Mouse (Mus musculus): ENCODE data around the gene Trim47.

The Trim47 gene

DNA sequence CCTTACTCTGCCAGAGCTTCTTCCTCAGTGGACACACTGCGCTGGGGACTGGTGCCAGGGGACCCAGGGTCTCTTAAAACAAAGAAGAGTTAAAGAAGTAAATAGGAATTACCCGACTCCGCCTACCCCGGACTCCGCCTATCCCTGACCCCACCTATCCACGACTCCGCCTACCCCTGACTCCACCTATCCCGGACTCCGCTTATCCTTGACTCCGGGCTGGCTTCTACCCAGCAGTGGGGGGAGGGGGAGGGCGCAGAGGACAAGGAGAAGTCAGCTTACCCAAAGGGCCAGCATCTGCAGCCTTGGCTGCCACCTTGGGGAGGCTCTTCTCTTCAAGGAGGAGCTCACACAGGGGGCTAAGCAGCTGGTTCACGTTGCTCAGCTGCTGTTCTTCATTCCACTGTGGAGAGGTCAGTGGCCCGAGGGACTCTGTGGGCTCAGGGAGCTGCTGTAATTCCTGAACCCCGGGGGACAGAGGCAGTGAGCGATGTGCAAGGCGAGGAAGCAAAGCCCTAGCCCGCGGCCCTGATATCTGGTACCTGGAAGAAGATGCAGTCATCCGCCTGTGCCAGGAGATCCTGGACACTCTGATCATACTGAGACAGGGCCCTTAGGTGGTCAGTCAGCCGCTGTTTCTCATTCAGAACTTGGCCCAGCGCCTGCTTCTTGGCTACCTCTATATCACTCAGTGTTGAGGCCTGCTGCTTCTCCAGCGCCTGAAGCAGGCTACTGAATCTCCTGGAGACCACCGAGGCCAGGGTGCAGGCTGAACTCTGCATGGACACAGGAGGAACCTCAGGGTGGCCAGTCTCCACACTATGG is at the start of gene Trim47:
Gene Trim47, minus strand, starts transcription at position 55 of the 825 bp plus-strand sequence.
- peak; percentile 87 for DNase-seq

DNA sequence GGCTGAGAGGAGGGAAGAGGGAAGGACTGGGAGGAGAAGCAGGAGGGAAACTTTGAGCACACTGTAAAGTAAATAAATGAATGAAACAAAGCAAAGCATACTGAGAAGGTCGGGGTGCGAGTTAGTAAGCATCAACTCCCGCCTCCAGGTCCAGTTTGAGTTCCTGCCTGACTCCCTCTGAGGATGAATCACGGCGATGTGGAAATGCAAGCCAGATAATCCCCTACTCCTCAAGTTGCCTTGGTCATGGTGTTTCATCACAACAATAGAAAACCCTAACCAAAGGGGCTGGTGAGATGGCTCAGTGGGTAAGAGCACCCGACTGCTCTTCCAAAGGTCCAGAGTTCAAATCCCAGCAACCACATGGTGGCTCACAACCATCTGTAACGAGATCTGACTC is 49.0 kb upstream of the Trim47 start:
- no peak for DNase-seq

- peak; percentile 84 for DNase-seq
These were observed 47.9 kb upstream of the Trim47 start for GRCm38 (mm10) chr11:116174775-116175448.

GRCm38 (mm10) chr11:116171959-116172358 is 44.9 kb upstream of the Trim47 start:
- peak; percentile 36 for DNase-seq

GRCm38 (mm10) chr11:116170003-116170800 is 43.2 kb upstream of the Trim47 start:
- peak; percentile 61 for DNase-seq

DNA sequence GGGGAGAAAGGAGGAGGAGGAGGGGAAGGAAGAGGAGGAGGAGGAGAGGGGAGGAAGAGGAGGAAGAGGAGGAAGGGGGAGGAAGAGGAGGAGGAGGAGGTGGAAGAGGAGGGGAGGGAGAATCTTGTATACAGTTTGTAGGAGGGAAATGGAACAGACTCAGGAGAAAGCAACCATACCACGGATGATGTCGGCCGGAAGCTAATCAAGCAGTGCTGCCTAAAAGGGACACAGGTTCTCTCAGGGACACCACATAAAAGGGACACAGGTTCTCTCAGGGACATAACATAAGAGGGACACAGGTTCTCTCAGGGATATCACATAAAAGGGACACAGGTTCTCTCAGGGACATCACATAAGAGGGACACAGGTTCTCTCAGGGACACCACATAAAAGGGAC is 42.2 kb upstream of the Trim47 start:
- no peak for DNase-seq

DNA sequence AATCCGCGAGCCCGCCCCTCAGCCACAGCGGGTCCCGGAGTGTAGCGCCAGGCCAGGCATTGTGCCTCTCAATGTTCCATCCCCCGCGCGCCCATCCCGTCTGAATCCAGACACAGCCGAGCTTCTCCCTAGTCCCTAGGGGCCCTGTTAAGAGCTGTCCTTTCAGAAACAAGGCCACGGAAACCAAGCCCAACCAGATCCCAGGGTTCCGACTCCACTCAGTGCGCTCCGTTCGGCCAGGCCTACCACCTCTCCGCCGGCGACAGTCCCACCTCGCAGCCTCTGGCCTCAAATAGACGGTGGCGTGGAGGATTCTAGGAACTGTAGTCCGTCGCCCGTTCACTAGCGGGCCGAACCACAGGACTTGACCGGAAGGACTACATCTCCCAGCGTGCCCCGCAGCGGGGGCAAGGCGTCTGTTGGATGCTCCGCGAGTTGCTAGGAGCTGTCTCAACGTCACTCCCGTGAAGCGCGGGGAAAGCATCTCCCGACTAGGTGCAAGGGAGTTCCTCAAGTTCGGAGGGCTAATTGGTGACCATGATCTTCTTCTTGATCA is 41.0 kb upstream of the Trim47 start, which contains the start of gene Fbf1:
Gene Fbf1, minus strand, starts transcription at position 283 of the 556 bp plus-strand sequence.
- DNase-seq, result peak; percentile 94

DNA sequence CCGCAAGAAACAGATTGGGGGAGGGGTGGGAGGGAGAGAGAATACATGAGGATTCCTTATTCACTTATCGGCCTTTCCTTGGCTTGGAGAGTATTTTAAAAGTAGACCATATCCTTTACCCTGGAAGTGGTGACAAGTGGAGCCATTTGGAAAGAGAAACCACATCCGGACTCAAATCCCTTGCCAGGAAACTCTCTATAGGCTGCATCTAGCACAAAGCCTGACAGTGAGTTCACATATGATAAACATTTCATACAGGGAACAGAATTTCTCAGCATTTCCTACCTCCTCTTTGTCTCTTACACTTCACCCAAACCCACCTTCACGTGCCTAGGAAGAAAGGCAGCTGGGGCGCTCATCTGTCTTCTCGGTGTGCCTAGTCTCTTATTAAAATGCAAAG is 40.2 kb upstream of the Trim47 start:
- DNase-seq, result no peak

- DNase-seq, result peak; percentile 58
These were observed 36.0 kb upstream of the Trim47 start for GRCm38 (mm10) chr11:116163002-116163401.

- no peak for DNase-seq
These were observed 35.1 kb upstream of the Trim47 start for GRCm38 (mm10) chr11:116162146-116162545.

DNA sequence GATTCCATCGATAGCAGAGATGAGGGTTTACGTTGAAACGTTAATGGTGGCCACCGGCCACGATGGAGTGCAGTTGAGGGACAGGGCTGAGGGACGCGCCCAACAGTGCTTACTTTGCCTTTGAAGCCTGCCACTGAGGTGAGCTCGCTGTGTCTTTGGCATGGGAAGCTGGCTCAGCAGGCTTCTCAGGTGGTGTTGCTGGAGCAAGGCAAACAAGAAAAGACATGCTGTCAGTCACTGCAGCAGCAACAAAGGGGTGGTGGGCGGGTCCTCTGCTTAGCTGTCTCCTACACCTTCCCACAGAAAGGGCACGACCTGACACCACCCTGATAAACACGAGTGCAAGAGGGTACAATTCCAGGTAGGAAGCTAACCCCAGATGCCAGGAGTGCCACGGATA is 34.3 kb upstream of the Trim47 start:
- DNase-seq, result no peak

GRCm38 (mm10) chr11:116150960-116151359 is 23.9 kb upstream of the Trim47 start:
- DNase-seq, result no peak

- DNase-seq, result no peak
These were observed 22.3 kb upstream of the Trim47 start for GRCm38 (mm10) chr11:116149341-116149740.

DNA sequence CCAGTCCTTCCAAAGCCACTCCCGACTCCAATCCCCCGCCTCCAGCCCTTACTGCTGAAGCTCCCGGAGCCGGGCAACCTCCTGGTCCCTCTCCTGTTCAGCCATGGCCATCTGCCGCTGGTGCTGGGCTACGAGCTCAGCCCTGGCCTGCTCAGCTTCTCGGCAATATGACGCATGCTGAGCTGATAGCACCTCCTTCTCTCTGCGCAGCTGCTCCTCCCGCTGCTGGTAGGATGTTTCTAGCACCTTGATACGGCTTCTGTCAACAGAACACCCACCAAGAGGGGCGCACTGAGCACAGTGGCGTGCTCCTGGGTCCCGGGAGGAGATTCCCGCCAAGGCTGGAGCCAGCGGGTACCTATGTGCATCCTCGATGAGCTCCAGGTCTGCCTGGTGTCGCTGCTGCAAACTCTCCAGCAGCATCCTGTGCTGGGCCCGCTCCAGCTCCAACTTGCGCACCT is 21.8 kb upstream of the Trim47 start:
- no peak for DNase-seq

- DNase-seq, result peak; percentile 85
These were observed 19.4 kb upstream of the Trim47 start for GRCm38 (mm10) chr11:116146294-116146985.

- peak; percentile 52 for DNase-seq
These were observed 18.7 kb upstream of the Trim47 start for GRCm38 (mm10) chr11:116145481-116146293.

DNA sequence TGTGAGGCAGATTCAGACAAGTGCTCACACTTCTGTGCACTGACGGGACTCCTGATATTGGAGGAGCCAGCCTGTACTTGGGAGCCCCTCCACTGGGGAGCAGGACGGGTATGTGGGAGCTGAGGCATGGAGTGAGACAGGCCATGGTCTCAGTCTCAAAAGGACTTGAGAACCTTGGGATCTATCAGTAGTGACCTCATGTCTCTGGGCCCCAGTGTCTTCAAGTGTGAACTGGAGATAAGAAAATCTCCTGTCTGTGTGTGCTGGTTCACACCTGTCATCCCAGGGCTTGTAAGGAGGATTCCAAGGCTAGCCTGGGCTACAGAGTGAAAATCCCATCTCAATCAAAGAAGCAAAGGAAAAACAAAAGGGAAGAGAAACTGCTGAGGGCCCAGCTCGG is 16.5 kb upstream of the Trim47 start:
- DNase-seq, result no peak

- no peak for DNase-seq
These were observed 15.4 kb upstream of the Trim47 start for GRCm38 (mm10) chr11:116142211-116142991.

DNA sequence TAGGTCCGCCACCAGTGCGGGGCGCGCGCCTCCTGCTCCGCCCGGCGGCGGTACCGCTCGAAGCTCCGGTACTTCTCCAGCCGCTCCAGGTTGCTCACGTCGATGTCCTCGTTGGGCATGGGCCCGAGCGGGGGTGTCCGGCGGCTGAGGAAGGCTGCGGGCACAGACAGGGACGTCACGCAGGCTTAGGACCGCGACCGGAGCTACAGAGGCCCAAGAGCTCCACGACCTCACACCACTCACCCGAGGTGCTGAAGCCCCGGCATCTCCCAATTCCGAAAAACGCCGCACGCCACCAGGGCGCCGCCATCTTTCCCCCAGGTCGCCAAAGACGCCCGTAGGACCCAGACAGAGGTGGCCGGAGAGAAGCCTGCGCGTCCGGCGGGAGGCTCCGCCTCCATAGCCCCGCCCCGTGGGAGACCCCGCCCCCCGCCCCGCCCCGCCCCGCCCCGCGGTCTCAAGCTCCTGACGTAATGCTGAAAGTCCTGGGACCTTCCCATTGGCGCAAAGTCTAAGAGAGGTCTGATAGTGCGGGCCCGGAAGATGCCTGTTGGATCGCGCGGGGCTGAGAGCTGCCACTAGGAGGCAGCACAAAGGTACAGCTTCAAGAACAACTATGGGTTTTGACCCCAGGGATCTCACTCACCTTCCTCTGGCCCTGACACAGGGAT is 11.6 kb upstream of the Trim47 start, which contains the start of gene Mrpl38:
Gene Mrpl38, minus strand, starts transcription at position 401 of the 671 bp plus-strand sequence.
- DNase-seq, result peak; percentile 94

- DNase-seq, result no peak
These were observed 11.1 kb upstream of the Trim47 start for GRCm38 (mm10) chr11:116138096-116138467.

All from kidney, adult 11 months (tissue).